Mouse (Mus musculus): ENCODE results near the gene Slc32a1. TPM values are rescaled to one million over a fixed set of nuclear protein-coding genes. Genes with fewer than 3 reads are reported as not detected.

Slc32a1 gene
- polyA plus RNA-seq, 1 experiment from 2014 or later: not detected

GRCm38 (mm10) chr2:158628858-158629257, 18.3 kb downstream of the Slc32a1 start:
- POLR2A ChIA-PET: interaction anchor here (0.7 kb wide), 1 partner anchor 81 kb away, joined by 3 read pairs; no protein-coding TSS in a partner anchor
- TF ChIP-seq CTCF (IDR thresholded peaks at IDR 0.05): peak; percentile 20
- no peaks in the 10 kb centered on the region for H3K27me3 ChIP-seq
- ATAC-seq (no peak), DNase-seq (ENCODE audit: low read depth, low spot score) (no peak)
- CTCF ChIA-PET: interaction anchor here (1.2 to 4.0 kb wide), 4 partner anchors 13 to 106 kb away, joined by 4 to 17 read pairs (median 6); no protein-coding TSS in a partner anchor
- in situ Hi-C loops (cut with MboI; ENCODE audit: low pct_unique_long_range_greater_than_20kb): loop anchor here (5.0 to 25.0 kb wide), 2 partner anchors 82 to 242 kb away; partner anchors contain the start of gene Snhg11

- no peaks in the 10 kb centered on the region for H3K27me3 ChIP-seq
- no peak for TF ChIP-seq CTCF (IDR thresholded peaks at IDR 0.05)
- POLR2A ChIA-PET: no interaction called here
- in situ Hi-C loops (cut with MboI; ENCODE audit: low pct_unique_long_range_greater_than_20kb): loop anchor here (5.0 to 25.0 kb wide), 2 partner anchors 82 to 242 kb away; partner anchors contain the start of gene Snhg11
- ATAC-seq: no peak
- no peak for DNase-seq (ENCODE audit: low read depth, low spot score)
- CTCF ChIA-PET: interaction anchor here (1.2 to 4.0 kb wide), 5 partner anchors 10 to 106 kb away, joined by 4 to 17 read pairs (median 6); no protein-coding TSS in a partner anchor
Measured at GRCm38 (mm10) chr2:158629414-158629813, 18.8 kb downstream of the Slc32a1 start.

- no peaks in the 10 kb centered on the region for H3K27me3 ChIP-seq
- DNase-seq (ENCODE audit: low read depth, low spot score) (no peak), ATAC-seq (no peak)
- TF ChIP-seq CTCF (IDR thresholded peaks at IDR 0.05): no peak
- in situ Hi-C loops (cut with MboI; ENCODE audit: low pct_unique_long_range_greater_than_20kb): loop anchor here (25.0 kb wide), 1 partner anchor 245 kb away; the partner anchor contains the start of gene Snhg11
- CTCF ChIA-PET: interaction anchor here (0.8 to 2.3 kb wide), 4 partner anchors 10 to 85 kb away, joined by 3 to 12 read pairs (median 4); no protein-coding TSS in a partner anchor
- POLR2A ChIA-PET: interaction anchor here (1.3 kb wide), 1 partner anchor 10 kb away, joined by 3 read pairs; no protein-coding TSS in a partner anchor
Measured at GRCm38 (mm10) chr2:158631873-158632272, 21.3 kb downstream of the Slc32a1 start.

- peak; percentile 60 for ATAC-seq
- TF ChIP-seq CTCF (IDR thresholded peaks at IDR 0.05): peak; percentile 92
- in situ Hi-C loops (cut with MboI; ENCODE audit: low pct_unique_long_range_greater_than_20kb): loop anchor here (25.0 kb wide), 1 partner anchor 255 kb away; the partner anchor contains the start of gene Snhg11
- ChIA-PET POLR2A (interaction anchor here (0.7 kb wide), 1 partner anchor 11 kb away, joined by 3 read pairs; no protein-coding TSS in a partner anchor), CTCF (interaction anchor here (0.7 to 2.7 kb wide), 8 partner anchors 9 to 108 kb away, joined by 3 to 15 read pairs (median 4); no protein-coding TSS in a partner anchor)
- no peaks in the 10 kb centered on the region for H3K27me3 ChIP-seq
- no peak for DNase-seq (ENCODE audit: low read depth, low spot score)
Measured at GRCm38 (mm10) chr2:158641869-158642268, 31.3 kb downstream of the Slc32a1 start.

- no peak for DNase-seq (ENCODE audit: low read depth, low spot score)
- CTCF ChIA-PET: interaction anchor here (0.7 to 2.1 kb wide), 5 partner anchors 10 to 109 kb away, joined by 3 to 12 read pairs (median 4); no protein-coding TSS in a partner anchor
- no peak for TF ChIP-seq CTCF (IDR thresholded peaks at IDR 0.05)
- POLR2A ChIA-PET: no interaction called here
- no peaks in the 10 kb centered on the region for H3K27me3 ChIP-seq
- ATAC-seq: no peak
- in situ Hi-C loops (cut with MboI; ENCODE audit: low pct_unique_long_range_greater_than_20kb): loop anchor here (25.0 kb wide), 1 partner anchor 255 kb away; the partner anchor contains the start of gene Snhg11
Measured at GRCm38 (mm10) chr2:158642587-158642986, 32.0 kb downstream of the Slc32a1 start.

GRCm38 (mm10) chr2:158643791-158644190, 33.2 kb downstream of the Slc32a1 start:
- H3K27me3 ChIP-seq: no peaks in the 10 kb centered on the region
- DNase-seq (ENCODE audit: low read depth, low spot score) (no peak), ATAC-seq (no peak)
- ChIA-PET POLR2A (no interaction called here), CTCF (no interaction called here)
- TF ChIP-seq CTCF (IDR thresholded peaks at IDR 0.05): no peak
- in situ Hi-C loops (cut with MboI; ENCODE audit: low pct_unique_long_range_greater_than_20kb): loop anchor here (25.0 kb wide), 1 partner anchor 256 kb away; the partner anchor contains the start of gene Snhg11

GRCm38 (mm10) chr2:158651159-158651908, 40.8 kb downstream of the Slc32a1 start:
- in situ Hi-C loops (cut with MboI; ENCODE audit: low pct_unique_long_range_greater_than_20kb): loop anchor here (5.0 kb wide), 1 partner anchor 104 kb away; no protein-coding TSS in a partner anchor
- H3K27me3 ChIP-seq: peaks cover 11% of the 10 kb centered on the region
- CTCF ChIA-PET: no interaction called here
- ATAC-seq (no peak), DNase-seq (ENCODE audit: low read depth, low spot score) (no peak)
- POLR2A ChIA-PET: no interaction called here
- TF ChIP-seq CTCF (IDR thresholded peaks at IDR 0.05): no peak

GRCm38 (mm10) chr2:158652985-158653384, 42.4 kb downstream of the Slc32a1 start:
- H3K27me3 ChIP-seq: peaks cover 14% of the 10 kb centered on the region
- POLR2A ChIA-PET: no interaction called here
- DNase-seq (ENCODE audit: low read depth, low spot score): no peak
- ATAC-seq: no peak
- TF ChIP-seq CTCF (IDR thresholded peaks at IDR 0.05): peak; percentile 82
- CTCF ChIA-PET: interaction anchor here (1.0 to 1.7 kb wide), 9 partner anchors 12 to 106 kb away, joined by 3 to 7 read pairs (median 4); no protein-coding TSS in a partner anchor
- in situ Hi-C loops (cut with MboI; ENCODE audit: low pct_unique_long_range_greater_than_20kb): loop anchor here (5.0 kb wide), 1 partner anchor 106 kb away; no protein-coding TSS in a partner anchor

- in situ Hi-C loops (cut with MboI; ENCODE audit: low pct_unique_long_range_greater_than_20kb): loop anchor here (5.0 kb wide), 1 partner anchor 107 kb away; no protein-coding TSS in a partner anchor
- no peak for TF ChIP-seq CTCF (IDR thresholded peaks at IDR 0.05)
- POLR2A ChIA-PET: no interaction called here
- no peak for ATAC-seq
- peaks cover 14% of the 10 kb centered on the region for H3K27me3 ChIP-seq
- CTCF ChIA-PET: interaction anchor here (1.1 to 1.2 kb wide), 3 partner anchors 19 to 108 kb away, joined by 3 read pairs; no protein-coding TSS in a partner anchor
- no peak for DNase-seq (ENCODE audit: low read depth, low spot score)
Measured at GRCm38 (mm10) chr2:158654717-158655116, 44.1 kb downstream of the Slc32a1 start.

GRCm38 (mm10) chr2:158655806-158656205, 45.2 kb downstream of the Slc32a1 start:
- ChIA-PET POLR2A (no interaction called here), CTCF (interaction anchor here (1.1 kb wide), 1 partner anchor 20 kb away, joined by 3 read pairs; no protein-coding TSS in a partner anchor)
- H3K27me3 ChIP-seq: peaks cover 14% of the 10 kb centered on the region
- in situ Hi-C loops (cut with MboI; ENCODE audit: low pct_unique_long_range_greater_than_20kb): no loop called here
- DNase-seq (ENCODE audit: low read depth, low spot score) (no peak), ATAC-seq (no peak)
- no peak for TF ChIP-seq CTCF (IDR thresholded peaks at IDR 0.05)

Data from Patski (cell line).